ENCODE assay signal across 1 mouse cellular context in genomic region chr9:14568487-14568886, GRCm38 (mm10).
A peak's percentile ranks its signal among the peaks of the same experiment; 100 is the strongest.
TF ChIP-seq lines count a peak whose summit lies in the region.

No protein-coding gene starts in this region.

TF ChIP-seq in MEL, 35 proteins besides CTCF, POLR2A, EP300 and RAD21 (continued from another document):
- peak; percentile 94 for TF ChIP-seq MAFK (IDR thresholded peaks at IDR 0.05; ENCODE audit: borderline replicate concordance, low read depth, low read length)
- peak; percentile 29; the same call in 1 of the 2 replicates for TF ChIP-seq NELFE (IDR thresholded peaks at IDR 0.05; ENCODE audit: low read depth, low read length)
- TF ChIP-seq CHD2 (IDR thresholded peaks at IDR 0.05; ENCODE audit: low read length): peak; percentile 66; the same call in 1 of the 2 replicates
- TF ChIP-seq MAX (IDR thresholded peaks at IDR 0.05; ENCODE audit: low read length): peak; percentile 84
- TF ChIP-seq E2F4 (IDR thresholded peaks at IDR 0.05; ENCODE audit: borderline replicate concordance, low read depth, low read length): peak; percentile 25; the same call in 1 of the 2 replicates
- 0 out of 2 replicates have a peak, but pooled peaks have one; percentile 20 for TF ChIP-seq POLR2AphosphoS2 (IDR thresholded peaks at IDR 0.05; ENCODE audit: low read length)
- TF ChIP-seq ZKSCAN1 (IDR thresholded peaks at IDR 0.05; ENCODE audit: low read depth, low read length): no peak
- no peak for TF ChIP-seq ZNF384 (IDR thresholded peaks at IDR 0.05; ENCODE audit: low read depth, low read length)
- TF ChIP-seq ZMIZ1 (IDR thresholded peaks at IDR 0.05; ENCODE audit: low read depth, low read length): peak; percentile 51; the same call in 1 of the 2 replicates
- TF ChIP-seq JUND (IDR thresholded peaks at IDR 0.05; ENCODE audit: low read depth, low read length): peak; percentile 95
- TF ChIP-seq MYC (IDR thresholded peaks at IDR 0.05; ENCODE audit: low read depth, low read length): peak; percentile 95
- TF ChIP-seq GATA1 (IDR thresholded peaks at IDR 0.05; ENCODE audit: low read depth, low read length): peak; percentile 100
- TF ChIP-seq ZC3H11A (IDR thresholded peaks at IDR 0.05; ENCODE audit: low read depth, low read length): no peak
- peak; percentile 87 for TF ChIP-seq BHLHE40 (IDR thresholded peaks at IDR 0.05; ENCODE audit: borderline replicate concordance, low read depth, low read length)
- 0 out of 2 replicates have a peak, but pooled peaks have one; percentile 47 for TF ChIP-seq TBP (IDR thresholded peaks at IDR 0.05; ENCODE audit: low read depth, low read length)
- TF ChIP-seq UBTF (IDR thresholded peaks at IDR 0.05; ENCODE audit: borderline replicate concordance, insufficient read depth, low read depth, low read length): no peak
- TF ChIP-seq MXI1 (IDR thresholded peaks at IDR 0.05; ENCODE audit: low read depth, low read length): peak; percentile 88
- TF ChIP-seq USF2 (IDR thresholded peaks at IDR 0.05; ENCODE audit: borderline replicate concordance in 1 of 2, insufficient read depth in 1 of 2, low read depth in 1 of 2, low read length in 2 of 2): no peak
- peak; percentile 100 for TF ChIP-seq TCF12 (IDR thresholded peaks at IDR 0.05; ENCODE audit: low read depth, low read length)
- peak; percentile 97 for TF ChIP-seq RCOR1 (IDR thresholded peaks at IDR 0.05; ENCODE audit: low read depth, low read length)
- TF ChIP-seq KAT2A (conservative IDR thresholded peaks at IDR 0.05; ENCODE audit: low read depth, low read length): peak; percentile 53
- peak; percentile 74 for TF ChIP-seq GABPA (IDR thresholded peaks at IDR 0.05; ENCODE audit: low read depth, low read length)
- TF ChIP-seq MEF2A (IDR thresholded peaks at IDR 0.05; ENCODE audit: extremely low read depth, insufficient replicate concordance, low read depth, low read length, poor library complexity, severe bottlenecking): peak; percentile 87; the same call in 1 of the 2 replicates
- no peak for TF ChIP-seq POLR2AphosphoS5 (IDR thresholded peaks at IDR 0.05; ENCODE audit: borderline replicate concordance, low read depth, low read length)
